Mouse (Mus musculus) kidney, postnatal 25 days (tissue): ENCODE measurements around the gene Edil3.

Source experiments
- DNase-seq, 2 experiments: peaks; one replicate each; pipeline ENCODE4 v3.0.0; 2021; ENCODE audit warnings: mixed read lengths in 2 of 2

Gene Edil3

GRCm38 (mm10) chr13:88821440-88822331, at the start of gene Edil3:
Gene Edil3, plus strand, starts transcription at chr13:88821472.
- peak in 1 of 2 experiments; percentile 44 for DNase-seq

DNA sequence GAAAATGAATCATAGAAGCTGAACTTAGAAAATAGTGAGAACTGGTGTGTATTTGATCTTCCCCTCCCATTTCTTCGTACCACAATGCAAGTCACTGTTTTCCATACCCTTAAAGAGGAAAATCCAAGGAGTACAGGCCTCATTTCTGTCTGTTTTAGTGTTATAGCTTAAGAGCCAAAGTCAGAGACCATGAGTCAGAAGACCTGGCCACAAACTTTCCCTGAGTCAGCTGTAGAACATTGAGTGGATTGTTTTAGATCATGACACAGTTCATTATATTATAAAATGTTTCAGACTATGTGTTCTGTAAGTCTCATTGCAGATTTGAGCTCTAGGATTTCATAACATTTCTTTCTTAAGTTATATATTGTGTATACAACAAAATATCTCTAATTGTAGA, 22.1 kb upstream of the Edil3 start:
- no peak for DNase-seq

DNA sequence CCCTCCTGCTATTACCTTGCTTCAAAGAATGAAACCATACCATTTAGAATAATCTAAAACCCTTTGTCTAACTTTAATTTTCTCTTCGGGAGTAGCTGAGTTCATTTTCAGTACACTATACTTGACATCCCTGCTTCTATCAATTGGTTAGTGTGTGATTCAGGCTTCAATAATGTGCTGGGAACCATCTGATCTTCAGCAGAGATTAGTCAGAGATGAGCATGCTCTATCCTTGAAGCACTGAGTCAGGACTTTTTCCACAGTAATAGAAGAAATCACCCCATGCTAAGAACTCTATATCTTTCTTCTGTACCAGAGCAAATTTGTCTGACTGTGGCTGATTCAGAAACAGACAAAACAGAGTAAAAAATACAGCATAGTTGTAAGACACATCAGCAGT, 20.3 kb upstream of the Edil3 start:
- no peak for DNase-seq

DNA sequence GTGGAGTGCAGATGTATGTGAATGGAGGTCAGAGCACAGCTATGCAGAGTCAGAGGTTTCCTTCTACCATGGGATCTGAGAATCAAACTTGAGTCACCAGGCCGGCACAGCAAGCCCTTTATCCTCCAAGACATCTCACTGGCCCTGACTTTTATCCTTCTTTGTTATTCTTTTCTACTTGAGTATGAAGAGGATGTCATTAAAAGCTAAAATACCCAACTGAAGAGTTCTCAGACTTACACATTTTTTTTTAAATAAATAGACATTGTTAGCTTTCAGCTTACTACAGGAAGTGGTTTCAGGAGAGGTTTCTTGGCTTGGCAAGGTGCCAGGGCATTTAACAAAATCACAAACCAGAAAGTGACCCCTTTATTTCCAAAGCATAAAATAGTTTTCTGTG, 15.4 kb upstream of the Edil3 start:
- DNase-seq, result peak in 1 of 2 experiments; percentile 21

GRCm38 (mm10) chr13:88806269-88806668, 15.0 kb upstream of the Edil3 start:
- no peak for DNase-seq

- no peak for DNase-seq
These were observed 11.2 kb upstream of the Edil3 start for GRCm38 (mm10) chr13:88810097-88810496.

- no peak for DNase-seq
These were observed 475 bp upstream of the Edil3 start for GRCm38 (mm10) chr13:88820686-88821308.

DNA sequence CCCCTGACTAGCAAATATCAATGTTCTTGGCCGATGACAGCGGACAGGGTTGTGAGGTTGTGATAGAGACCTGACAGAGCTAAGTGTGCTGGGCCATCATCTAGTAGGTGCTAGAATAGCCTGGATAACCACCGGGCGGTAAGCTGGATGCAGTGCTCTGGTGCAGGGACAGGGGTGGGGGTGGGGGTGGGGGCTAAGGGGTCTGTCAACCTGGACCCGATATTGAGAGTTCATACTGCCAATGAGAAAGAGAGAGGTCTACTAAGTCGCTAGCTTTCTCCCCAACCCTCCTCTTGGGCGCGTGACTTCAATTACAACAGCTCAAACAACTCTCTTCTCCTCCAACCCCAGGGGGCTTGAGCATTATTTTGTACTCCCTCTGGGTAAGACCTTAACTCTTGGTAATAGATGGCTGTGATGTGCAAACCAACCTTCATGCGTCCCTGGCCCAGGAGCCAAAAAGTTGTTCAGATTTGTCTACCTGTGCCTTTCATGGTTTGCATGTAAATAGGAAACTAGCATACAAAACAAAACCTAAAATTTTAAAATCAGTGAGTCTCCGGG, 1.1 kb downstream of the Edil3 start:
- DNase-seq, result no peak

- no peak for DNase-seq
These were observed 1.8 kb downstream of the Edil3 start for GRCm38 (mm10) chr13:88822976-88823521.

- peak; percentile 11 to 41 for DNase-seq
These were observed 2.5 kb downstream of the Edil3 start for GRCm38 (mm10) chr13:88823522-88824419.

- no peak for DNase-seq
These were observed 3.2 kb downstream of the Edil3 start for GRCm38 (mm10) chr13:88824441-88824840.

GRCm38 (mm10) chr13:88828362-88828761, 7.1 kb downstream of the Edil3 start:
- DNase-seq, result no peak

DNA sequence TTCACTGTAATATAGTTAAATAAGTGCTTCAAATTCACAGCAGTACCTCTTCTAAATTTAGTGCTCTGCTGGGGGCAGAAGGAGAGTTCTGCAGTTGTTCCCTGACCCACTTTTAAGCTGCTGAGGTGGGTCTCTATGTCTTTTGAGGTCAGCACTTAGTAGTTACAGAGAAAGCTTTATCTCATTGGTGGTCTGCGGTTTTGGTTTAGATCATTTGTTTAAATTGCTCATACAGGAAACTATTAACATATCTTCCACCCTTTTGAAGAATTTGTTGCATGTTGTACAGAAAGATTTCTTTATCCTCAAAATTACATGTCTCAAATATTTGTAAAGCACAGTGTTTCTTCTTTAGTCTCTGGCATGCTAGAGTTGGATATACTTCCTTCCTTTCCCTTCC, 12.5 kb downstream of the Edil3 start:
- DNase-seq, result no peak

GRCm38 (mm10) chr13:88849739-88850138, 28.5 kb downstream of the Edil3 start:
- no peak for DNase-seq

- DNase-seq, result no peak
These were observed 58.7 kb downstream of the Edil3 start for GRCm38 (mm10) chr13:88879960-88880359.

DNA sequence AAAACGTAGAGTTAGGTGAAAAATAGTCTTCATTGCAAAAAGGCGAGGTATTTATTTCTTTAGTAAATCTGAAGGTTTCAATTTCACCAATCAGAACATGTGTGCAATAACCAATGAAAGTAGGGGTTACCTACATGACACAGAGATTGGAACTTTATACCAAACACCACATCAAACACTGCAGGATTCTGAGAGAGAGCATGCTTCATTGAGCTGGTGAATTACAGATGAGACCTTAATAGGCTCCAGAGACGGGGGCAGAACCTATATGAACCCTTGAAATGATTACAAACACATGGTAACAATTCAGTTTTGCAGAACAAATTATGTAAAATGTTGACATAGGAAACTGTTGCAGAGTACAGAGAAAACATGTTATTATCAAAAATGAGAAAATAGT, 69.5 kb downstream of the Edil3 start:
- DNase-seq, result no peak

DNA sequence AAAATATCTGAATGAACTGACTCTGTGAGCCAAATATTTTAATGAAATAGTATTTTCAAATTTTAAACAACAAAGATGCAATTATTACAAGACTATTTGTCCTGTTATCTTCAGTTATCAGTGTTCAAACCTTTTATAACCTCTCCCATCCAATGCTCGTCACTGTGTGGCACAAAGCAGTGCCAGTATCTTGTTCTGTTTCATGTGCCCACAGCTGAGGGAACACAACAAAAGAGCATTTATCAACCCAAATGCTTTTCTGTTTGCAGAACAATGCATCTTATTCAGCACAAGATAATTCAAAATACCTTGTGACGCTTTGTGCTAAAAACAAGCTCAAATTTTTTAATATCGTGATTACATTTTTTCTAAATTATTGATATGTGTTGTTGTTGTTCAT, 78.8 kb downstream of the Edil3 start:
- DNase-seq, result no peak

- DNase-seq, result no peak
These were observed 86.1 kb downstream of the Edil3 start for GRCm38 (mm10) chr13:88907405-88907804.

- DNase-seq, result no peak
These were observed 86.9 kb downstream of the Edil3 start for GRCm38 (mm10) chr13:88908187-88908586.

DNA sequence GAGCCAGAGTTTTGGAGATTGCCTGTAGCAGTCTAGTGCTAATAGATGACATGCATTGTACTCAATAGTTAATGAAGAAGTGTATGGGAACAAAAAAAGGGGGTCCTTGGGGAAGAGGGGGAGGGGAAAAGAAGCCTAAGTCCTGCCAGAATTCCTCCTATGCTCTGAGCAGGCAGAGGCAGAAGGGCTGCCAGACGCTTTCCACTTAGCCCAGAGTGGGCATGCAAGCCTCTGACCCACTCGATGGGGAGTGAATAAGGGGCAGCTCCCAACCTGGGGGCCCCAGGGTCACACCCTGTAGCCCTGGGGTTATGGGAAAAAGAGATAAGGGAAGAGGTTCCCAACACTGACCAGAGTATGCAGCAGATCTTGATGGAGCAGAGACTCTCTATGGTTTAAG, 95.2 kb downstream of the Edil3 start:
- DNase-seq, result no peak

DNA sequence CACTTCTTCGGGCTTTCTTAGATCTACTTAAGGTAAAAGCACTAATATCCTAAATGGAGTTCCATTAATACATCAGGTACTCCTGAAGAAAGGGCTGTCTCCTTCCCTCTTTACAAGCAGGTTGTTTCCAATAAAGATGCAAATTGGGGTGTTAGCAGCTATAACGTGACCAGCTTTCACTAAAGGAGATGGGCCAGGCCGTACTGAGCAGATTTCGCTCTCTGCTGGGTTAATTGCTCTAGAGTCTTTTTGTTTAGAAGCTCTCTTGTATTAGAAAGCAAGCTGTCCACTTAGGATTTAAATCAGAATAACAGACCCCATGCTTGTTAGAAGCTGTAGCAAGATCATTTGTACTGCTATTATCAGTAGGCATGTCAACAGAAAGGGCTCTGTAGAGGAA, 108.4 kb downstream of the Edil3 start:
- DNase-seq, result no peak

DNA sequence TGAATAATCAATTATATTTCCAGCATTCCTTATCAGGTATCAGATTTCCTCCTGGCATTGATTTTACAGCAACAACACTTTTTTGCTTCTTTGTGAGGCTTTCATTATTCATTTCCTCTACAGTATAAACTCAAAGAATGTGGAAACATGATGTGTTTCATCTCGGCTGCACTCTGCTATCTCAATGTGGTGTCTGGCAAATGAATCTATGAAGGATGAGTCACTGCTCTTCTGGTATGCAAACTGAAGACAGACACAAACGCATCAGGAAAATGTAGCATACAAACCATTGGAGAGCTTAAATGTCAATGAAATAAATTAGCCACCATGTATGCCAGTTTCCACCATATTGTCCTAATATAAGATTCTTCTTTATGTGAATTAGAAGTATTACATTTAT, 117.3 kb downstream of the Edil3 start:
- DNase-seq, result no peak

DNA sequence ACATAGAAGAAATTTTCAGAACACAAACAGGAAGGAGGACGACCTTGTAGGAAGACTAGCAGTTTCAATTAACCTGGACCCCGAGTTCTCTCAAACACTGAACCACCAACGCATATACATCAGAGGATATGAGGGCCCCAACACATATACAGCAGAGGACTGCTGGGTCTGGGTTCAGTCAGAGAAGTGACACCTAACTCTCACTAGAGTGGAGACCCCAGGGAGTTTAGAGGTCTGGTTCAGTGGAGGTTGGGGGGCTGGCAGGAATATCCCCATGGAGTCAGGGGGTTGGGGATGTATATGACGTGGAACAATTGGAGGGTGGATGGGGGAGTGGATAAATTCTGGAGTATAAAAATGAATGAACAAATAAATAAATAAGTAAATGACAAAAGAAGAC, 151.1 kb downstream of the Edil3 start:
- no peak for DNase-seq
